Mouse (Mus musculus) neural tube, embryonic 14.5 days (tissue): ENCODE data around the gene Pik3ca. TPM values are rescaled to one million over a fixed set of nuclear protein-coding genes. Genes with fewer than 3 reads are reported as not detected.
"Not testable (repeated sequence)": the region's sequence is repeated elsewhere in the genome, so short reads cannot be mapped to it uniquely, and the experiment has no call there.

Source experiments
- ATAC-seq: fragments of 200-750 bp; cut with Nextera tagmentation; 2 replicates; pipeline ENCODE4 v1.8.0; 2017; ENCODE audit warnings: low read depth, mild to moderate bottlenecking, moderate TSS enrichment, moderate library complexity
- H3K27ac ChIP-seq: fragments of 300-500 bp; sonication (generic); 2 replicates; pipeline ENCODE4 v1.5.1; 2014; ENCODE audit warnings: low read depth, mild to moderate bottlenecking, control low read depth, low read length, moderate library complexity, mixed read lengths
- H3K27me3 ChIP-seq: fragments of 300-500 bp; sonication (generic); 2 replicates; pipeline ENCODE4 v1.6.1; 2014; ENCODE audit warnings: low read length; ENCODE audit not compliant: control insufficient read depth, insufficient read depth
- H3K36me3 ChIP-seq: fragments of 300-500 bp; sonication (generic); 2 replicates; pipeline ENCODE4 v1.6.1; 2014; ENCODE audit warnings: low read length, mixed read lengths; ENCODE audit not compliant: control insufficient read depth, insufficient read depth
- H3K4me1 ChIP-seq: fragments of 300-500 bp; sonication (generic); 2 replicates; pipeline ENCODE4 v1.6.1; 2014; ENCODE audit warnings: low read length; ENCODE audit not compliant: control insufficient read depth, insufficient read depth
- H3K4me2 ChIP-seq: fragments of 300-500 bp; sonication (generic); 2 replicates; pipeline ENCODE4 v1.6.1; 2014; ENCODE audit warnings: mild to moderate bottlenecking, low read depth, low read length, control low read depth
- H3K4me3 ChIP-seq: fragments of 300-500 bp; sonication (generic); 2 replicates; pipeline ENCODE4 v1.5.1; 2014; ENCODE audit warnings: low read depth, low read length, control low read depth, mixed read lengths
- H3K9ac ChIP-seq: fragments of 300-500 bp; sonication (generic); replicated peaks from 2 replicates; pipeline ENCODE4 v1.6.1; 2014; ENCODE audit warnings: low read depth, mild to moderate bottlenecking, control low read depth, low read length, mixed read lengths
- H3K9me3 ChIP-seq: fragments of 300-500 bp; sonication (generic); 2 replicates; pipeline ENCODE4 v1.6.1; 2016; ENCODE audit warnings: low read length; ENCODE audit not compliant: control insufficient read depth
- WGBS: fragments of 180-500 bp; shearing (Covaris S2); extraction: QIAGEN DNeasy Blood & Tissue Kit; methylation state at CpG from one replicate; pipeline ENCODE4 v1.1.7; 2014; 5-methylcytosine and 5-hydroxymethylcytosine counted together
- polyA plus RNA-seq: library from polyadenylated mRNA; unstranded; fragments of >200 nt; fragmentation: Nextera tagmentation; extraction: Ambion mirVana; gene quantifications from 2 replicates; pipeline ENCODE4 v1.2.1, GENCODE M21; 2014

The Pik3ca gene
- polyA plus RNA-seq, 1 experiment from 2014 or later = 26.7 TPM

DNA sequence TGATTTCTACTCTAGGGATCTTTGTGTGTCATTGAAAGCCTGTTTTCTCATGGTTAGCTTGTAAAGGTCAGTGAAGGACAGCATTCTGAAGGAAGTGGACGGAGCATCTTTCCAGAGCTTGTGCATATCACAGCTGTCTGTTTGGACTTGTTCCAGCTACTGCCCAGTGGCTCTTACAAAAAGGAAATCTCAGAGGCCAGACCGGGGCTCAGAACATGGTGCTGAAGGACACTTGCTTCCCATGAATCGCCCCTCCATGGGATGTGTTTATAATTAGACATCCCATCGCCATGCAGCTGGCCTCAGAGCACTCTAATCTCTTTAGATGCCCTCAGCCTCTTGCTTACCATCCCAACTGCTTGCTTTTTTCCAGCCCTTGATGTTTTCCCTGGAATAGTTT is 31.4 kb downstream of the Pik3ca start:
- Histone ChIP-seq H3K27ac (no peak overlapping the region), H3K27me3 (no peaks in the 10 kb centered on the region), H3K9ac (no peak overlapping the region), H3K9me3 (no peaks in the 10 kb centered on the region), H3K4me2 (no peak overlapping the region), H3K36me3 (no peaks in the 10 kb centered on the region), H3K4me3 (no peak overlapping the region), H3K4me1 (no peaks in the 10 kb centered on the region)
- no peak for ATAC-seq
- WGBS = 81% methylated on average over 4 of the region's 4 CpGs

DNA sequence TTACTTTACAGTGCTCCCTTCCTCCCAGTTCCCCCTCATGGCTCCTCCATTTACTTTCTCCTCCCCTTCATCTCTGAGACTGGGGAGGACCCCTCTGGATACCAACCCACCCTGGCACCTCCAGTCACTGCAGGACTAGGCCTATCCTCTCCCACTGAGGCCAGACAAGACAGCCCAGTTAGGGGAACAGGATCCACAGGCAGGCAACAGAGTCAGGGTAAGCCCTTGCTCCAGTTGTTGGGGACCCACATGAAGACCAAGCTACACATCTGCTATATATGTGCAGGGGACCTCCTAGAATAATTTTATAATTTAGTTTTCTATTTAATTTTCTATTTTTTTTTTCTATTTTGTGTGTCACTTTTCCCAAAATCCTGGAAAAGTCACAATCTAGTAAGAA is 31.9 kb downstream of the Pik3ca start:
- not testable (repeated sequence) for H3K27ac ChIP-seq, H3K4me2 ChIP-seq, H3K27me3 ChIP-seq, H3K36me3 ChIP-seq, H3K4me3 ChIP-seq, H3K9ac ChIP-seq, ATAC-seq, H3K4me1 ChIP-seq, H3K9me3 ChIP-seq

DNA sequence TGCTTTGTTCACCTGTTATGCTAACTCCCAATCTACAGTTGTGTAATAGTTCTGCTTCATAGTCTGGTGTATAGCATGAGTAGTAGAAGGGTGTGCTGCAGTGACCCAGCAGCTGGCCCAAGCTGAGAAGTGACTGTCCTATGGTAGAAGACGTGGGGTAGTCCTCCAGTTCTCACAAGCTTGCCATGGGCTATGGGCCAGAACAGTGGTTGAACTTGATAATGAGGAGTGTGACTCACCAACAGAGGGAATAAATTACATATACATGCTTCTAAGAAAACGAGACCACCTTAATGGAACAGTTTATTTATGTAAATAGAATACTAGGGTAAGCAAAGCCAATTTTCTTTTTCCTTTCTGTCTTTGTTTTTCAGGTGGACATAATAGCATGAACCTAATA is 32.9 kb downstream of the Pik3ca start:
- Histone ChIP-seq H3K27ac (no peak overlapping the region), H3K9ac (no peak overlapping the region), H3K4me2 (no peak overlapping the region), H3K4me3 (no peak overlapping the region), H3K4me1 (no peaks in the 10 kb centered on the region), H3K27me3 (no peaks in the 10 kb centered on the region), H3K36me3 (no peaks in the 10 kb centered on the region), H3K9me3 (no peaks in the 10 kb centered on the region)
- ATAC-seq = no peak
- 75% methylated on average over 2 of the region's 2 CpGs for WGBS

DNA sequence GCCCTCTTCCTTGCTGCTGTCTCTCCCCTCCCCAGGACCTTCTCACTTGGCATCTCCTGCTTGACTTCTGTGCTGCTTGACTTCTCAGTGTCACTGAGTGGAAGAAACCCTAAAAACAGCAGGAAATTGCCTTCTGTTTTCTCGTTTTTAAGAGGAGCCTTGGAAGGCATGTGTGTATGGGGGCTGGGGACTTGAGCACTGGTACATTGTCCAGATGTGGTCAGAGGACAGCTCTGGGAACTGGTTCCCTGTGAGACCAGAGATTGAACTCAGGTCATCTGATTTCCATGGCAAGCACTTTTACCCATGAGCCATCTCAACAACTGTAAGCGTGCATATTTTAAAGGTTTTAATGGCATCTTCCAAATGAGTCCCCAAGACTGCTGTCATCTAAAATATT is 36.5 kb downstream of the Pik3ca start:
- no peak for ATAC-seq
- H3K27me3 ChIP-seq = no peaks in the 10 kb centered on the region
- H3K9me3 ChIP-seq = no peaks in the 10 kb centered on the region
- no peak overlapping the region for H3K4me2 ChIP-seq
- no peaks in the 10 kb centered on the region for H3K4me1 ChIP-seq
- WGBS = 88% methylated on average over 2 of the region's 2 CpGs
- H3K4me3 ChIP-seq = no peak overlapping the region
- no peak overlapping the region for H3K9ac ChIP-seq
- H3K27ac ChIP-seq = no peak overlapping the region
- peaks cover 13% of the 10 kb centered on the region for H3K36me3 ChIP-seq

DNA sequence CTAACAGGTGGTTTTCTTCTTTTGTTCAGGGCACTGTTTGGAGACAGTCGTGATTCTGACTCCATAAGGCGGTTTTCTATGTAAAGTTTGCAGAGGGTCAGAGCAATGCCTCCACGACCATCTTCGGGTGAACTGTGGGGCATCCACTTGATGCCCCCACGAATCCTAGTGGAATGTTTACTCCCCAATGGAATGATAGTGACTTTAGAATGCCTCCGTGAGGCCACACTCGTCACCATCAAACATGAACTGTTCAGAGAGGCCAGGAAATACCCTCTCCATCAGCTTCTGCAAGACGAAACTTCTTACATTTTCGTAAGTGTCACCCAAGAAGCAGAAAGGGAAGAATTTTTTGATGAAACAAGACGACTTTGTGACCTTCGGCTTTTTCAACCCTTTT is 38.6 kb downstream of the Pik3ca start:
- no peaks in the 10 kb centered on the region for H3K9me3 ChIP-seq
- H3K4me3 ChIP-seq = no peak overlapping the region
- no peak overlapping the region for H3K9ac ChIP-seq
- no peaks in the 10 kb centered on the region for H3K4me1 ChIP-seq
- H3K27ac ChIP-seq = no peak overlapping the region
- H3K27me3 ChIP-seq = no peaks in the 10 kb centered on the region
- no peak for ATAC-seq
- peaks cover 30% of the 10 kb centered on the region for H3K36me3 ChIP-seq
- 88% methylated on average over 11 of the region's 11 CpGs for WGBS
- H3K4me2 ChIP-seq = no peak overlapping the region

DNA sequence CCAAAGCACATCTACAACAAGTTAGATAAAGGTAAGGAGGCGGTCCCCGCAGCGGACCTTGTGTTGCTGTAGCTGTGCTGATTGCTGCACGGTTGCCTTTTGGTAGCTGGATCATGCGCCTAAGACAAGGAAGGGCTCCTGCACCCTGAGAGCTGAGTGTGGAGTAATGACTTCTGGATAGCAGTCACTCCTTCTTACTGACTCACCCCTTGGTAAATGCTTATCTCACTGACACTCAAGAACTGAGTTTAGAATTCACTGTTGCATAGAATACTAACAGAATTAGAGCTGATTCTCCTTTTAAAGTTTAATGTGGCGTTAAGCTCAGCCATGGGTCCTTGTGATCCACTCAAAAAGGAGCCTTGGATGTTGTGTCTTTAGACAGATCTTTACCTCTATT is 39.8 kb downstream of the Pik3ca start:
- H3K4me3 ChIP-seq = no peak overlapping the region
- H3K27me3 ChIP-seq = no peaks in the 10 kb centered on the region
- peaks cover 40% of the 10 kb centered on the region for H3K36me3 ChIP-seq
- no peak overlapping the region for H3K9ac ChIP-seq
- WGBS = 97% methylated on average over 6 of the region's 6 CpGs
- no peak overlapping the region for H3K27ac ChIP-seq
- no peak for ATAC-seq
- no peaks in the 10 kb centered on the region for H3K4me1 ChIP-seq
- no peak overlapping the region for H3K4me2 ChIP-seq
- no peaks in the 10 kb centered on the region for H3K9me3 ChIP-seq

DNA sequence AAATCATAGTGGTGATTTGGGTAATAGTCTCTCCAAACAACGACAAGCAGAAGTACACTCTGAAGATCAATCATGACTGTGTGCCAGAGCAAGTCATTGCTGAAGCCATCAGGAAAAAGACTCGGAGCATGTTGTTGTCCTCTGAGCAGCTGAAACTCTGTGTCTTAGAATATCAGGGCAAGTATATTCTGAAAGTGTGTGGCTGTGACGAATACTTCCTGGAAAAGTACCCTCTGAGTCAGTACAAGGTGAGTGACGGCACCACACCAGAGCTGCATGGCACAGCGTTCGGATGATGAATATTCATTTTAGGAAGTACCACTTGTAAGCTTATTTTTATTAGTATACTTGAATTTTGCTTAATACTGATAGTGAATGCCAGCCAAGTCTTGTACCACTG is 40.3 kb downstream of the Pik3ca start:
- peaks cover 42% of the 10 kb centered on the region for H3K36me3 ChIP-seq
- H3K27me3 ChIP-seq = no peaks in the 10 kb centered on the region
- H3K4me2 ChIP-seq = no peak overlapping the region
- H3K4me1 ChIP-seq = no peaks in the 10 kb centered on the region
- no peak overlapping the region for H3K4me3 ChIP-seq
- no peak overlapping the region for H3K27ac ChIP-seq
- WGBS = 96% methylated on average over 6 of the region's 6 CpGs
- no peak for ATAC-seq
- no peaks in the 10 kb centered on the region for H3K9me3 ChIP-seq
- no peak overlapping the region for H3K9ac ChIP-seq

DNA sequence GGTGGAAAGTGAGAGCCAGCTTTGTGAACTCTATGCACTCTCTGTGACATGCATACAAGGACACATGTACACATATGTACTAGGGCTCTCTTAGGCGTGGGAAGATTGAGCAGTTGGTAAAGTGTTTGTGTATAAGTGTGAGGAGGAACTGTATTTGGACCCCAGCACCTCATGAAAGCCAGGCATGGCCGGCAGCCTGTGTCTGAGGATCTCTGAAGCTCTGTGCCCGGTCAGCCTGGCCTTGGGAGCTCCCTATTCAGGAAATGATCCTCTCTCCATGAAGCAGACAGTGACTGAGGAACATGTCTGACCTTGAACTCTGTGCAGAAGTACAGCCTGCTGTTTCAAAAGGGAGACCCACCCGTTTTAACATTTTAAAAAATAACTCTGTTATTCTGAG is 41.2 kb downstream of the Pik3ca start:
- no peaks in the 10 kb centered on the region for H3K27me3 ChIP-seq
- H3K4me1 ChIP-seq = no peaks in the 10 kb centered on the region
- no peak overlapping the region for H3K4me3 ChIP-seq
- H3K4me2 ChIP-seq = no peak overlapping the region
- H3K9me3 ChIP-seq = no peaks in the 10 kb centered on the region
- ATAC-seq = no peak
- H3K36me3 ChIP-seq = peaks cover 42% of the 10 kb centered on the region
- no peak overlapping the region for H3K9ac ChIP-seq
- WGBS = 90% methylated on average over 4 of the region's 4 CpGs
- no peak overlapping the region for H3K27ac ChIP-seq

DNA sequence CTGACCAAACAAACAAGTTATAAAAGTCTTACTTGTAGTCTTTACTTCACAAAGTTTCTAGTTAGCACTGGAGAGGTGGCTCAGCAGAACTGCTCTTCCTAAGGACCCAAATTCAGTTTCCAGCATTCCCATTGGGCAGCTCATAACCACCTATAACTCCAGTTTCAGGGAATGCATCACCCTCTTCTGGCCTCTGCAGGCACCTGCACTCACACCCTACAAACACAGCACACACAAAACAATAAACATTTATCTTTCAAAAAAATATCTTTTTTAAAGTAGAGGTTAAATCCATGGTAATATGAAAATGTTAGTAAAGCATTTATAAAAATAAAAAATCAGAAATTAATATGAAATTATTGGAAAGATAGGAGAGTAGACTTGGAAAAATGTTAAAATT is 44.2 kb downstream of the Pik3ca start:
- Histone ChIP-seq H3K4me1 (no peaks in the 10 kb centered on the region), H3K27me3 (no peaks in the 10 kb centered on the region), H3K4me3 (no peak overlapping the region), H3K9me3 (no peaks in the 10 kb centered on the region), H3K36me3 (peaks cover 49% of the 10 kb centered on the region), H3K27ac (no peak overlapping the region), H3K9ac (no peak overlapping the region), H3K4me2 (no peak overlapping the region)
- ATAC-seq = no peak
